Mouse (Mus musculus): ENCODE results near the gene Pgf.
A peak's percentile ranks its signal among the peaks of the same experiment; 100 is the strongest.

Pgf gene

GRCm38 (mm10) chr12:85190290-85190689 lies 12.7 kb upstream of the Pgf start:
- DNase-seq, result no peak

GRCm38 (mm10) chr12:85186361-85186760 lies 8.8 kb upstream of the Pgf start:
- no peak for DNase-seq

GRCm38 (mm10) chr12:85185810-85186209 lies 8.2 kb upstream of the Pgf start:
- DNase-seq, result no peak

GRCm38 (mm10) chr12:85184118-85184517 lies 6.5 kb upstream of the Pgf start:
- DNase-seq, result no peak

GRCm38 (mm10) chr12:85182898-85183297 lies 5.3 kb upstream of the Pgf start:
- DNase-seq, result no peak

GRCm38 (mm10) chr12:85182345-85182643 lies 4.7 kb upstream of the Pgf start:
- no peak for DNase-seq

GRCm38 (mm10) chr12:85181475-85182344 lies 4.1 kb upstream of the Pgf start:
- DNase-seq, result no peak

- DNase-seq, result no peak
These were observed 704 bp upstream of the Pgf start for GRCm38 (mm10) chr12:85178294-85178693.

- peak; percentile 59 to 69 for DNase-seq
These were observed 605 bp downstream of the Pgf start for GRCm38 (mm10) chr12:85176846-85177523.

- DNase-seq, result no peak
These were observed 1.4 kb downstream of the Pgf start for GRCm38 (mm10) chr12:85175926-85176845.

- no peak for DNase-seq
These were observed 2.4 kb downstream of the Pgf start for GRCm38 (mm10) chr12:85175087-85175675.

- no peak for DNase-seq
These were observed 3.6 kb downstream of the Pgf start for GRCm38 (mm10) chr12:85174016-85174415.

GRCm38 (mm10) chr12:85170948-85171307 lies 6.7 kb downstream of the Pgf start:
- no peak for DNase-seq

GRCm38 (mm10) chr12:85170284-85170947 lies 7.2 kb downstream of the Pgf start:
- no peak for DNase-seq

GRCm38 (mm10) chr12:85169877-85170276 lies 7.7 kb downstream of the Pgf start:
- DNase-seq, result no peak

- DNase-seq, result peak; percentile 87 to 88
These were observed 8.3 kb downstream of the Pgf start for GRCm38 (mm10) chr12:85169117-85169858.

GRCm38 (mm10) chr12:85166631-85167030 lies 11.0 kb downstream of the Pgf start:
- no peak for DNase-seq

GRCm38 (mm10) chr12:85164996-85165395 lies 12.6 kb downstream of the Pgf start:
- no peak for DNase-seq

GRCm38 (mm10) chr12:85159592-85159991 lies 18.0 kb downstream of the Pgf start:
- no peak for DNase-seq

- no peak for DNase-seq
These were observed 18.8 kb downstream of the Pgf start for GRCm38 (mm10) chr12:85158801-85159200.

- DNase-seq, result no peak
These were observed 19.7 kb downstream of the Pgf start for GRCm38 (mm10) chr12:85157797-85158460.
